Comparison of ENCODE assay signal across 8 mouse cellular contexts in the genomic region with DNA sequence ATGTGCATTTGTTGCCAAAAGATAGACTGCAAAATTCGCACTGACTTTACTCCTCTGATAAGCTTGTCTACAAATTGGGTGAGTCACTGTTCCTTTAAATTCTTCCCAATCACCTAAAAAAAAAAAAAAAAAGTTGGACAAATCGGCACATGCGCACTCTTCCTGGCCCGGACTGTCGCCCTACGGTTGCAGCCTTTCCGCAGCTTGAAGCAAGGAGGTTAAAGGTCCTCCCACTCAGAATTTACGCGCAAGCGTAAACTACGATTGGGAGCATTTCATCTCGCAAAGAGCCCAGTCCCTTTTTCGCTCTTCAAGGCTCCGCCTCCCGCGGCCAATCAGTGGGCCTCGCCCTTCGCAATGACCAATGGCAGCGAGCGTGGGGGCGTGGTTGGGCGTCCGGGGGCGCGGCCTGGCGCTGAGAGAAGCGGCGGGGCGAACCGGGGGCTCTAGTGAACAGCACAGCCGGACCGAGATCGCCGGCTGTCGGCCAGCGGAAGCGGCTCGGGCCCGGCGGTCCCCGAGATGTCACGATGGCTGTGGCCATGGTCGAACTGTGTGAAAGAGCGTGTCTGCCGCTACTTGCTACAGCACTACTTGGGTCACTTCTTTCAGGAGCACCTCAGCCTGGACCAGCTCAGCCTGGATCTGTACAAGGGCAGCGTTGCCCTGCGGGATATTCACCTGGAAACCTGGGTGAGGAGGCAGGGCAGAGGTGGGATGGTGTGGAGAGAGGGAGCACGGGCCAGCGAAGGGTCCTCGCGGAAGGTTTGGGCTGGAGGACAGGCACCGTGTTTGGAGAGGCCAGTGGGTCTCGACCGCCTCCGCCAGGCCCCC. TPM values are rescaled to one million over a fixed set of nuclear protein-coding genes. Genes with fewer than 3 reads are reported as not detected.
A peak's percentile ranks its signal among the peaks of the same experiment; 100 is the strongest.
DNase-seq lines count a peak whose midpoint lies in the region; ATAC-seq lines count a peak whose summit lies in the region.

Atg2a (plus strand) TSS at position 395 of the 834 bp plus-strand sequence.

- peak within 1 kb of the TSS; percentile 62 for H3K27ac ChIP-seq in intestine, embryonic 14.5 days (ENCODE audit: low read depth)

- H3K4me3 ChIP-seq in intestine, embryonic 14.5 days (ENCODE audit: low read depth, low read length): peak within 1 kb of the TSS; percentile 94

- H3K36me3 ChIP-seq in intestine, embryonic 14.5 days (ENCODE audit: control insufficient read depth, insufficient read depth, low read length): peaks cover 21% of the 10 kb centered on the region

- no peaks in the 10 kb centered on the region for H3K9me3 ChIP-seq in intestine, embryonic 14.5 days (ENCODE audit: control insufficient read depth, low read length)

- WGBS in intestine, embryonic 14.5 days: under 1% methylated on average over 55 of the region's 55 CpGs

- intact Hi-C loops in left cerebral cortex, postnatal 14 days (cut with DNase I): no loop called here

- peak within 1 kb of the TSS; percentile 86 for H3K4me2 ChIP-seq in intestine, embryonic 14.5 days (ENCODE audit: low read length)

- DNase-seq in adrenal gland, adult 18-20 months (ENCODE audit: low spot score in 2 of 2): peak; percentile 95 to 96
- DNase-seq in embryo, embryonic 11 days: peak; percentile 100
- peak; percentile 99 for DNase-seq in gastrocnemius, postnatal 25 days
- peak; percentile 98 for DNase-seq in intestine, embryonic 14.5 days (ENCODE audit: low spot score)
- DNase-seq in left cerebral cortex, postnatal 14 days (ENCODE audit: low spot score in 2 of 2): peak; percentile 98
- DNase-seq in mesoderm, embryonic 11.5 days (ENCODE audit: low read depth, low spot score): peak; percentile 100
- peak; percentile 96 to 97 for DNase-seq in right cerebral cortex, postnatal 36 days (ENCODE audit: low spot score in 2 of 2)
- peak; percentile 98 for DNase-seq in yolk sac, embryonic 10.5 days (ENCODE audit: low spot score)

- peak; percentile 87 for ATAC-seq in intestine, embryonic 14.5 days (replicated peaks; ENCODE audit: low FRiP score, low TSS enrichment, low read depth)

- H3K27me3 ChIP-seq in intestine, embryonic 14.5 days (replicated peaks; ENCODE audit: control insufficient read depth, insufficient read depth, low read length): no peaks in the 10 kb centered on the region

- H3K9ac ChIP-seq in intestine, embryonic 14.5 days (ENCODE audit: low read length): peak within 1 kb of the TSS; percentile 82

- H3K4me1 ChIP-seq in intestine, embryonic 14.5 days (replicated peaks; ENCODE audit: control insufficient read depth, insufficient read depth, low read length): peaks cover 10% of the 10 kb centered on the region

RNA-seq across cellular contexts. Expression of gene Atg2a, which starts in this region (rescaled TPM):
- total RNA-seq in adrenal gland, adult 18-20 months (2021): 10 to 100 TPM; 26.4 to 37.1 TPM
- 10 to 100 TPM; 15.3 to 16.7 TPM for total RNA-seq in gastrocnemius, postnatal 25 days (2021)
- 11.6 and 12.9 TPM in 2 replicates for polyA plus RNA-seq in intestine, embryonic 14.5 days (2014; fragmentation: Nextera tagmentation; extraction: Ambion mirVana)
- total RNA-seq in left cerebral cortex, postnatal 14 days (2021): 10 to 100 TPM; 37.8 to 38.5 TPM

Comparison
In these comparisons a context has a peak if more than half of its experiments do, and no peak if none do; other contexts are left out.
1. Peak in every context shown above with its lines: DNase-seq, ATAC-seq, H3K4me3 ChIP-seq and H3K27ac ChIP-seq.